Mouse (Mus musculus) lung, embryonic 16.5 days (tissue): ENCODE measurements around the gene Gm21985. TPM values are rescaled to one million over a fixed set of nuclear protein-coding genes. Genes with fewer than 3 reads are reported as not detected.

ENCODE experiments used
- ATAC-seq: fragments of 200-750 bp; cut with Nextera tagmentation; 2 replicates; pipeline ENCODE4 v1.8.0; 2017; ENCODE audit warnings: low read depth, mild to moderate bottlenecking, moderate library complexity
- H3K27ac ChIP-seq: fragments of 300-500 bp; sonication (generic); 2 replicates; pipeline ENCODE4 v1.5.1; 2014; ENCODE audit warnings: mild to moderate bottlenecking, control low read depth, low read length
- H3K27me3 ChIP-seq: fragments of 300-500 bp; sonication (generic); 2 replicates; pipeline ENCODE4 v1.6.1; 2014; ENCODE audit warnings: low read depth, low read length, mixed read lengths; ENCODE audit not compliant: control insufficient read depth, insufficient read depth
- H3K36me3 ChIP-seq: fragments of 300-500 bp; sonication (generic); 2 replicates; pipeline ENCODE4 v1.6.1; 2014; ENCODE audit warnings: low read length; ENCODE audit not compliant: control insufficient read depth, insufficient read depth
- H3K4me1 ChIP-seq: fragments of 300-500 bp; sonication (generic); replicated peaks from 2 replicates; pipeline ENCODE4 v1.6.1; 2014; ENCODE audit warnings: low read length, mixed read lengths; ENCODE audit not compliant: control insufficient read depth, insufficient read depth
- H3K4me2 ChIP-seq: fragments of 300-500 bp; sonication (generic); 2 replicates; pipeline ENCODE4 v1.6.1; 2014; ENCODE audit warnings: low read depth, low read length, control low read depth
- H3K4me3 ChIP-seq: fragments of 300-500 bp; sonication (generic); 2 replicates; pipeline ENCODE4 v1.5.1; 2014; ENCODE audit warnings: mild to moderate bottlenecking, low read length, control low read depth
- H3K9ac ChIP-seq: fragments of 300-500 bp; sonication (generic); 2 replicates; pipeline ENCODE4 v1.6.1; 2014; ENCODE audit warnings: low read length, control low read depth
- H3K9me3 ChIP-seq: fragments of 300-500 bp; sonication (generic); 2 replicates; pipeline ENCODE4 v1.6.1; 2016; ENCODE audit warnings: low read length; ENCODE audit not compliant: control insufficient read depth
- WGBS: fragments of 180-500 bp; shearing (Covaris S2); extraction: QIAGEN DNeasy Blood & Tissue Kit; methylation state at CpG from one replicate; pipeline ENCODE4 v1.1.7; 2014; 5-methylcytosine and 5-hydroxymethylcytosine counted together
- polyA plus RNA-seq: library from polyadenylated mRNA; unstranded; fragments of >200 nt; fragmentation: Nextera tagmentation; extraction: Ambion mirVana; gene quantifications from 2 replicates; pipeline ENCODE4 v1.2.1, GENCODE M21; 2015

Gene Gm21985
- polyA plus RNA-seq: not detected in 2 replicates

DNA sequence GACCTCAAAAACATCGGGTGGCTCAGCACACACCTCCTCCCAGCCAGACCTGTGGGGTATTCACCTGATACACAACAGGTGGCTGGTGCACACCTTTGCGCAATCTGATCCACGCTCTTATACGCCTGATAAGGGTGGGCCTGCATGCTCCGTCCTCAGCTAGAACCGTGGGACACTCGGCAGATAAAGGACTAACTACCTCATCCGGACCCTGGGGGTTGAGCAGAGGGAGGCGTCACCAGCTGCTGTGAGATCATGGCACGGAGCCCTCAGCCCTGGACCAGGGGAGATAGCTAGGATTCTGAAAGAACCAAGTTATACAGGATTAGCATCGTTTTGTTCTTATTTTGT lies at the start of gene Gm21985:
Gene Gm21985 (plus strand): TSS at position 73 of the 351 bp plus-strand sequence.
- Histone ChIP-seq H3K36me3 (no peaks in the 10 kb centered on the region), H3K9me3 (no peaks in the 10 kb centered on the region), H3K4me2 (peak within 1 kb of the TSS; percentile 82), H3K27me3 (no peaks in the 10 kb centered on the region), H3K4me3 (peak within 1 kb of the TSS; percentile 96), H3K27ac (peak within 1 kb of the TSS; percentile 86), H3K9ac (peak within 1 kb of the TSS; percentile 81), H3K4me1 (peaks cover 14% of the 10 kb centered on the region)
- WGBS: under 1% methylated on average over 11 of the region's 11 CpGs
- peak; percentile 13 for ATAC-seq

DNA sequence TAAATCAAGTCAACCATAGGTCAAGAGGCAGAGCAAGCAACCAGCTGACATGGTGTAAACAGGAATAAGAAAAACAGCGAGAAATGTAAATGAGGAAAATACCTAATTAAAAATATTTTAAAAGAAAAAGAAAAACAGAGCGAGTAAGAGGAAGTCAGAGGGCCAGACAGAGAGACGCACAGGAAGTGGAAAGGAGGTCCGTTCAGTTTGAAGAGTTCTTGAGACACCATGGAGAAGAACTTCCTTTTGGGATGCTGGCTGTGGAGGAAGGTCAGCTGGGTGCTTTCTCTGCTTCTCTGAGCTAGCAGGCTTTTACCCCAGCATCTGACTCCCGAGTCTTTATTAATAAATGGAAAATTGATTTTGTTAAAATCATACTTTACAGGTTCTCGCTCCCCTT lies 48.5 kb upstream of the Gm21985 start:
- Histone ChIP-seq H3K36me3 (no peaks in the 10 kb centered on the region), H3K27me3 (no peaks in the 10 kb centered on the region), H3K27ac (no peak overlapping the region), H3K9ac (no peak overlapping the region), H3K9me3 (no peaks in the 10 kb centered on the region), H3K4me1 (no peaks in the 10 kb centered on the region), H3K4me3 (no peak overlapping the region), H3K4me2 (no peak overlapping the region)
- WGBS: 64% methylated on average over 6 of the region's 6 CpGs
- no peak for ATAC-seq

DNA sequence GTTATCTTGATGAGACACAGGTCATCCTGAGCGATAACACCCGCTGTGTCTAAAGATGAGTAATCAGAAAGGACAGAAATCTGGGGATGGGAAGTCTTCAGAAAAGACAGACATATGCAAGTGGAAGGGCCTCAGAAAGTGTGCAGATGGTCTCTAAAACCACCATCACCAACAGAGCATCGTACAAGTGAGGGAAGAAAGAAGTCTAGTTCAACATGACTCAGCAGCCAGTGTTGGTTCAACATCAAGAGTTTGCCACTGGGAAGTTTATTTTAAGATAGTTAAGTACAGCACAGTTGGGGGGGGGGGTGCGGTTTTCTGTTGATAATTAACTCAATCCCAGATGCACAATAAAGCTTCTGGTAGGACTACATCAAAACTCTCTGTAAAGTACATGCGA lies 45.2 kb upstream of the Gm21985 start:
- H3K36me3 ChIP-seq: no peaks in the 10 kb centered on the region
- no peak for ATAC-seq
- no peaks in the 10 kb centered on the region for H3K9me3 ChIP-seq
- no peaks in the 10 kb centered on the region for H3K27me3 ChIP-seq
- H3K27ac ChIP-seq: no peak overlapping the region
- H3K4me3 ChIP-seq: no peak overlapping the region
- no peak overlapping the region for H3K9ac ChIP-seq
- H3K4me1 ChIP-seq: no peaks in the 10 kb centered on the region
- WGBS: 70% methylated on average over 5 of the region's 5 CpGs
- H3K4me2 ChIP-seq: no peak overlapping the region

GRCm38 (mm10) chr2:112222607-112223006 lies 43.5 kb upstream of the Gm21985 start:
- H3K9ac ChIP-seq: no peak overlapping the region
- H3K27me3 ChIP-seq: no peaks in the 10 kb centered on the region
- no peaks in the 10 kb centered on the region for H3K36me3 ChIP-seq
- H3K9me3 ChIP-seq: no peaks in the 10 kb centered on the region
- no peak overlapping the region for H3K4me2 ChIP-seq
- no peak overlapping the region for H3K27ac ChIP-seq
- no peak for ATAC-seq
- H3K4me1 ChIP-seq: no peaks in the 10 kb centered on the region
- WGBS: 59% methylated on average over 5 of the region's 5 CpGs
- no peak overlapping the region for H3K4me3 ChIP-seq

DNA sequence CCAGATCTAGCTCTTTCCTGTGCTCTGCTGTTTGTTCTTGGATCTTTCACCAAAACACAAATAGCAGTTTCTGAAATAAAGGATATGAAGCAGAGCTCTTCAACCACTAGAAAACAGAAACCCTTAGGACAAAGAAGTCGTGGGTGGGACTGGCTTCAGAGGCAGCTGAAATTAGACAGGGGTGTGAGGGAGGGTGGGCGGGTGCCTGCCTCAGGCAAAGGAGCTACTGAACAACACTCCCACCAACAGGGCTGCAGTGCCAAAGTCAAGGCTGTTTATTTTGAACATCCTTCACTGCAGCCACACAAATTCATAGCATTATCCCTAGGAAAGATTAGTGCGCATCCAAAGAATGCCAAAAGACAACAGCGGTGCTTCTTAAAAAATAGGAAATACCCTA lies 41.8 kb upstream of the Gm21985 start:
- Histone ChIP-seq H3K9ac (no peak overlapping the region), H3K27ac (no peak overlapping the region), H3K27me3 (no peaks in the 10 kb centered on the region), H3K36me3 (no peaks in the 10 kb centered on the region), H3K4me3 (no peak overlapping the region), H3K4me2 (no peak overlapping the region), H3K4me1 (no peaks in the 10 kb centered on the region), H3K9me3 (no peaks in the 10 kb centered on the region)
- WGBS: 68% methylated on average over 4 of the region's 4 CpGs
- ATAC-seq: no peak

DNA sequence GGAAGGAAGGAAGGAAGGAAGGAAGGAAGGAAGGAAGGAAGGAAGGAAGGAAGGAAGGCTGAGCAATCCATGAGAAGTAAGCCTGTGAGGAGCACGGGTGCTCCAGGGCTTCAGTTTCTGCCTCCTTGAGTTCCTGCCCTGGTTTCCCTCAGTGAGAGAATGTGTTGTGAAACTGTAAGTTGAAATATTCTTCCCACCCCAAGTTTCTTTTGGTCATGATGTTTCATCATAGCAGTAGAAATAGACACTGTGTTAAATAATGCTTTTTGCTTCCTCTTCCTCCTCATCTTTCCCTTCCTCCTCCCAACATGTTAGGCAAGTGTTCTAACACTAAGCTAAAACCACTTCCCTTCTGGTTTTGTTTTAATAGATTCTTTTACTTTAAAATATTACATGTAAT lies 33.5 kb upstream of the Gm21985 start:
- no peak for ATAC-seq
- H3K36me3 ChIP-seq: no peaks in the 10 kb centered on the region
- H3K27me3 ChIP-seq: no peaks in the 10 kb centered on the region
- H3K4me2 ChIP-seq: no peak overlapping the region
- WGBS: 57% methylated on average over 1 of the region's 1 CpGs
- H3K9me3 ChIP-seq: no peaks in the 10 kb centered on the region
- no peak overlapping the region for H3K27ac ChIP-seq
- H3K4me3 ChIP-seq: no peak overlapping the region
- no peak overlapping the region for H3K9ac ChIP-seq
- H3K4me1 ChIP-seq: no peaks in the 10 kb centered on the region

DNA sequence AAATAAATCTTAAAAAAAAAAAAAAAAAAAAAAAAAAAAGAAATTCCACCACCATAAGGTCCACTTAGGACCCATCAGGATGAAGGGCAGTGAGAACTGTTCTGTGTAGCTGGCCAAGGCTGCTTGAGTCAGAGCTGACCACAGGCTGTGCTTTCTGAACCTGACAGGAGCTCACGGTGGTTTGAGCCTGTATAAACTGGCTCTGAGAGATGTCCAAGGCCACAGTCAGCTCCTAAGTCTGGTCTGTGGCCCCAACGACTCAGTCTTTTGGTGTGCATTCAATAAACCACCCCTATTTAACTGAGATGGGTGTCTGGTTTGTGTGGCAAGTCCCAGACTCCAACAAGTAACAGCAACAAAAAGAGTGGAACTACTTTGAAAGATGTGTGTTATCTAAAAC lies 29.5 kb upstream of the Gm21985 start:
- H3K9ac ChIP-seq: no peak overlapping the region
- H3K4me1 ChIP-seq: peaks cover 11% of the 10 kb centered on the region
- no peak overlapping the region for H3K27ac ChIP-seq
- H3K27me3 ChIP-seq: no peaks in the 10 kb centered on the region
- ATAC-seq: no peak
- H3K9me3 ChIP-seq: no peaks in the 10 kb centered on the region
- H3K36me3 ChIP-seq: no peaks in the 10 kb centered on the region
- no peak overlapping the region for H3K4me2 ChIP-seq
- H3K4me3 ChIP-seq: no peak overlapping the region
- WGBS: 84% methylated on average over 2 of the region's 2 CpGs

GRCm38 (mm10) chr2:112238006-112238405 lies 28.1 kb upstream of the Gm21985 start:
- H3K4me2 ChIP-seq: no peak overlapping the region
- no peak overlapping the region for H3K9ac ChIP-seq
- no peak overlapping the region for H3K4me3 ChIP-seq
- H3K36me3 ChIP-seq: no peaks in the 10 kb centered on the region
- WGBS: 4% methylated on average over 4 of the region's 4 CpGs
- no peak for ATAC-seq
- no peaks in the 10 kb centered on the region for H3K27me3 ChIP-seq
- H3K27ac ChIP-seq: no peak overlapping the region
- H3K9me3 ChIP-seq: no peaks in the 10 kb centered on the region
- H3K4me1 ChIP-seq: peaks cover 11% of the 10 kb centered on the region

- Histone ChIP-seq H3K27me3 (no peaks in the 10 kb centered on the region), H3K27ac (peak within 1 kb of the TSS; percentile 94), H3K4me3 (peak within 1 kb of the TSS; percentile 93), H3K4me1 (peaks cover 11% of the 10 kb centered on the region), H3K9me3 (no peaks in the 10 kb centered on the region), H3K9ac (peak within 1 kb of the TSS; percentile 87), H3K36me3 (no peaks in the 10 kb centered on the region), H3K4me2 (peak within 1 kb of the TSS; percentile 97)
- ATAC-seq: peak; percentile 92
- WGBS: under 1% methylated on average over 61 of the region's 94 CpGs
Observed at GRCm38 (mm10) chr2:112239212-112239934, 26.7 kb upstream of the Gm21985 start, which contains the start of gene Lpcat4. Gene Lpcat4 (plus strand): TSS chr2:112239468.
